7 mouse cellular contexts compared by ENCODE assay signal in genomic region chr10:58255213-58255892, GRCm38 (mm10). TPM values are rescaled to one million over a fixed set of nuclear protein-coding genes. Genes with fewer than 3 reads are reported as not detected.
DNase-seq lines count a peak whose midpoint lies in the region; ATAC-seq lines count a peak whose summit lies in the region.

TSS of gene Gcc2 (plus strand) at chr10:58255497.

- WGBS in embryonic facial prominence, embryonic 12.5 days: under 1% methylated on average over 53 of the region's 58 CpGs
- whole genome bisulfite sequencing in limb, embryonic 11.5 days: under 1% methylated on average over 58 of the region's 58 CpGs
- under 1% methylated on average over 58 of the region's 58 CpGs for WGBS in midbrain, embryonic 14.5 days

- peak within 1 kb of the TSS; percentile 68 for H3K9ac ChIP-seq in embryonic facial prominence, embryonic 12.5 days
- H3K9ac ChIP-seq in limb, embryonic 11.5 days (ENCODE audit: low read length): peak within 1 kb of the TSS; percentile 75
- H3K9ac ChIP-seq in midbrain, embryonic 14.5 days (replicated peaks; ENCODE audit: low read length): peak within 1 kb of the TSS; percentile 78

- H3K4me2 ChIP-seq in embryonic facial prominence, embryonic 12.5 days (replicated peaks): peak within 1 kb of the TSS; percentile 54
- peak within 1 kb of the TSS; percentile 48 for H3K4me2 ChIP-seq in limb, embryonic 11.5 days (ENCODE audit: low read depth, severe bottlenecking)
- H3K4me2 ChIP-seq in midbrain, embryonic 14.5 days (ENCODE audit: low read length): peak within 1 kb of the TSS; percentile 62

- H3K27me3 ChIP-seq in embryonic facial prominence, embryonic 12.5 days: no peaks in the 10 kb centered on the region
- no peaks in the 10 kb centered on the region for H3K27me3 ChIP-seq in limb, embryonic 11.5 days (ENCODE audit: control insufficient read depth, insufficient read depth, low read length)
- H3K27me3 ChIP-seq in midbrain, embryonic 14.5 days (ENCODE audit: control insufficient read depth, insufficient read depth, low read length): no peaks in the 10 kb centered on the region

- H3K36me3 ChIP-seq in embryonic facial prominence, embryonic 12.5 days: peaks cover 15% of the 10 kb centered on the region
- peaks cover 3% of the 10 kb centered on the region; the same call in 1 of the 2 replicates for H3K36me3 ChIP-seq in limb, embryonic 11.5 days (ENCODE audit: control insufficient read depth, insufficient read depth, low read length)
- peaks cover 20% of the 10 kb centered on the region for H3K36me3 ChIP-seq in midbrain, embryonic 14.5 days (ENCODE audit: control insufficient read depth, insufficient read depth, low read length)

- no peaks in the 10 kb centered on the region for H3K9me3 ChIP-seq in embryonic facial prominence, embryonic 12.5 days
- no peaks in the 10 kb centered on the region for H3K9me3 ChIP-seq in limb, embryonic 11.5 days (ENCODE audit: control insufficient read depth, low read length)
- H3K9me3 ChIP-seq in midbrain, embryonic 14.5 days (ENCODE audit: control insufficient read depth, low read length): no peaks in the 10 kb centered on the region

- peaks cover 5% of the 10 kb centered on the region; the same call in 1 of the 2 replicates for H3K4me1 ChIP-seq in embryonic facial prominence, embryonic 12.5 days
- no peaks in the 10 kb centered on the region; the same call in 1 of the 2 replicates for H3K4me1 ChIP-seq in limb, embryonic 11.5 days (ENCODE audit: control insufficient read depth, insufficient read depth, low read length)
- peaks cover 10% of the 10 kb centered on the region; the same call in 1 of the 2 replicates for H3K4me1 ChIP-seq in midbrain, embryonic 14.5 days (ENCODE audit: control insufficient read depth, insufficient read depth, low read length)

- peak; percentile 93 for DNase-seq in adrenal gland, postnatal 25 days
- DNase-seq in heart, adult 11 months: peak; percentile 99
- peak; percentile 93 for DNase-seq in kidney, adult 18-20 months
- DNase-seq in limb, embryonic 11.5 days (ENCODE audit: low spot score): peak; percentile 96
- DNase-seq in midbrain, embryonic 14.5 days: peak; percentile 97
- peak; percentile 84 to 86 for DNase-seq in spleen, adult 18-20 months

- peak within 1 kb of the TSS; percentile 74 for H3K4me3 ChIP-seq in embryonic facial prominence, embryonic 12.5 days
- H3K4me3 ChIP-seq in limb, embryonic 11.5 days (ENCODE audit: low read depth, low read length): peak within 1 kb of the TSS; percentile 80
- peak within 1 kb of the TSS; percentile 86 for H3K4me3 ChIP-seq in midbrain, embryonic 14.5 days (replicated peaks; ENCODE audit: low read depth, low read length)

- ATAC-seq in embryonic facial prominence, embryonic 12.5 days (ENCODE audit: insufficient number of reproducible peaks, insufficient read depth, low FRiP score, low TSS enrichment): peak; percentile 99
- ATAC-seq in limb, embryonic 11.5 days (ENCODE audit: insufficient number of reproducible peaks, low FRiP score, low TSS enrichment, low read depth): peak; percentile 98
- ATAC-seq in midbrain, embryonic 14.5 days (ENCODE audit: low FRiP score, low TSS enrichment): peak; percentile 97

- H3K27ac ChIP-seq in embryonic facial prominence, embryonic 12.5 days: peak within 1 kb of the TSS; percentile 61
- H3K27ac ChIP-seq in limb, embryonic 11.5 days (replicated peaks; ENCODE audit: low read depth, low read length): no peak within 1 kb of the TSS
- peak within 1 kb of the TSS; percentile 80 for H3K27ac ChIP-seq in midbrain, embryonic 14.5 days (replicated peaks; ENCODE audit: low read depth, low read length)

RNA-seq across cellular contexts. Expression of gene Gcc2, which starts in this region (rescaled TPM):
- 26.8 and 65.0 TPM in 2 replicates for total RNA-seq in adrenal gland, postnatal 25 days (2021)
- polyA plus RNA-seq in embryonic facial prominence, embryonic 12.5 days (2016; fragmentation: Nextera tagmentation; extraction: Ambion mirVana): 64.5 and 64.6 TPM in 2 replicates
- polyA plus RNA-seq in limb, embryonic 11.5 days (2014; fragmentation: Nextera tagmentation; extraction: Ambion mirVana): 45.6 and 46.6 TPM in 2 replicates
- 80.5 and 93.6 TPM in 2 replicates for polyA plus RNA-seq in midbrain, embryonic 14.5 days (2014; fragmentation: Nextera tagmentation; extraction: Ambion mirVana)
